Mouse (Mus musculus) stomach, embryonic 14.5 days (tissue): Measurements from ENCODE around the gene Cenpv. TPM values are rescaled to one million over a fixed set of nuclear protein-coding genes. Genes with fewer than 3 reads are reported as not detected.

Source experiments
- ATAC-seq: fragments of 200-750 bp; cut with Nextera tagmentation; 2 replicates; pipeline ENCODE4 v1.8.0; 2017; ENCODE audit warnings: low read depth, moderate TSS enrichment; ENCODE audit not compliant: insufficient number of reproducible peaks, insufficient read depth, low FRiP score
- H3K27ac ChIP-seq: fragments of 300-500 bp; sonication (generic); 2 replicates; pipeline ENCODE4 v1.5.1; 2014; ENCODE audit warnings: mild to moderate bottlenecking, low read length, moderate library complexity, mixed read lengths
- H3K27me3 ChIP-seq: fragments of 300-500 bp; sonication (generic); 2 replicates; pipeline ENCODE4 v1.6.1; 2014; ENCODE audit warnings: low read length, control low read depth, mixed read lengths; ENCODE audit not compliant: control insufficient read depth, insufficient read depth
- H3K36me3 ChIP-seq: fragments of 300-500 bp; sonication (generic); 2 replicates; pipeline ENCODE4 v1.6.1; 2014; ENCODE audit warnings: mild to moderate bottlenecking, control low read depth, low read length, moderate library complexity, mixed read lengths; ENCODE audit not compliant: control insufficient read depth, insufficient read depth
- H3K4me1 ChIP-seq: fragments of 300-500 bp; sonication (generic); 2 replicates; pipeline ENCODE4 v1.6.1; 2014; ENCODE audit warnings: low read length, control low read depth, mixed read lengths; ENCODE audit not compliant: control insufficient read depth, insufficient read depth
- H3K4me2 ChIP-seq: fragments of 300-500 bp; sonication (generic); replicated peaks from 2 replicates; pipeline ENCODE4 v1.6.1; 2014; ENCODE audit warnings: low read depth, low read length, control low read depth
- H3K4me3 ChIP-seq: fragments of 300-500 bp; sonication (generic); 2 replicates; pipeline ENCODE4 v1.5.1; 2014; ENCODE audit warnings: low read depth, low read length, control low read depth
- H3K9ac ChIP-seq: fragments of 300-500 bp; sonication (generic); replicated peaks from 2 replicates; pipeline ENCODE4 v1.6.1; 2014; ENCODE audit warnings: low read depth, mild to moderate bottlenecking, control low read depth, low read length, moderate library complexity, mixed read lengths
- H3K9me3 ChIP-seq: fragments of 300-500 bp; sonication (generic); 2 replicates; pipeline ENCODE4 v1.6.1; 2016; ENCODE audit warnings: low read depth, low read length, control low read depth; ENCODE audit not compliant: control insufficient read depth
- WGBS: fragments of 180-500 bp; shearing (Covaris S2); extraction: QIAGEN DNeasy Blood & Tissue Kit; methylation state at CpG from one replicate; pipeline ENCODE4 v1.1.7; 2014; 5-methylcytosine and 5-hydroxymethylcytosine counted together
- polyA plus RNA-seq: library from polyadenylated mRNA; unstranded; fragments of >200 nt; fragmentation: Nextera tagmentation; extraction: Ambion mirVana; gene quantifications from 2 replicates; pipeline ENCODE4 v1.2.1, GENCODE M21; 2014

Gene Cenpv
- polyA plus RNA-seq, 1 experiment from 2014 or later: 16.2 TPM

- Histone ChIP-seq H3K27ac (peak overlapping the region; percentile 87), H3K9ac (no peak overlapping the region; the same call in 1 of the 2 replicates), H3K4me1 (peaks cover 13% of the 10 kb centered on the region), H3K27me3 (no peaks in the 10 kb centered on the region), H3K36me3 (no peaks in the 10 kb centered on the region), H3K9me3 (no peaks in the 10 kb centered on the region), H3K4me2 (0 out of 2 replicates have a peak overlapping the region, but pooled peaks have one; percentile 7), H3K4me3 (no peak overlapping the region)
- 4% methylated on average over 6 of the region's 6 CpGs for WGBS
- ATAC-seq: peak; percentile 75; the same call in 1 of the 2 replicates
Observed at GRCm38 (mm10) chr11:62494754-62495275, 44.2 kb downstream of the Cenpv start.

GRCm38 (mm10) chr11:62493701-62494100 is 45.4 kb downstream of the Cenpv start:
- 97% methylated on average over 6 of the region's 6 CpGs for WGBS
- H3K27ac ChIP-seq: no peak overlapping the region
- no peaks in the 10 kb centered on the region for H3K9me3 ChIP-seq
- H3K4me3 ChIP-seq: no peak overlapping the region
- no peaks in the 10 kb centered on the region for H3K27me3 ChIP-seq
- H3K4me1 ChIP-seq: peaks cover 13% of the 10 kb centered on the region
- no peak for ATAC-seq
- no peaks in the 10 kb centered on the region for H3K36me3 ChIP-seq
- no peak overlapping the region for H3K4me2 ChIP-seq
- no peak overlapping the region for H3K9ac ChIP-seq

GRCm38 (mm10) chr11:62487540-62488350 is 51.3 kb downstream of the Cenpv start:
- 87% methylated on average over 10 of the region's 10 CpGs for WGBS
- Histone ChIP-seq H3K9me3 (no peaks in the 10 kb centered on the region), H3K27ac (no peak overlapping the region), H3K9ac (no peak overlapping the region), H3K4me1 (no peaks in the 10 kb centered on the region), H3K36me3 (no peaks in the 10 kb centered on the region), H3K4me3 (no peak overlapping the region), H3K27me3 (no peaks in the 10 kb centered on the region), H3K4me2 (no peak overlapping the region)
- ATAC-seq: no peak

- WGBS: 88% methylated on average over 1 of the region's 1 CpGs
- Histone ChIP-seq H3K9ac (no peak overlapping the region), H3K4me3 (no peak overlapping the region), H3K4me2 (no peak overlapping the region), H3K4me1 (no peaks in the 10 kb centered on the region), H3K27ac (no peak overlapping the region), H3K9me3 (no peaks in the 10 kb centered on the region), H3K27me3 (no peaks in the 10 kb centered on the region), H3K36me3 (no peaks in the 10 kb centered on the region)
- no peak for ATAC-seq
Observed at GRCm38 (mm10) chr11:62486949-62487348, 52.1 kb downstream of the Cenpv start.

GRCm38 (mm10) chr11:62479581-62479980 is 59.5 kb downstream of the Cenpv start:
- no peak overlapping the region for H3K9ac ChIP-seq
- no peaks in the 10 kb centered on the region for H3K27me3 ChIP-seq
- H3K4me1 ChIP-seq: no peaks in the 10 kb centered on the region
- H3K9me3 ChIP-seq: no peaks in the 10 kb centered on the region
- no peak overlapping the region for H3K4me2 ChIP-seq
- no peak for ATAC-seq
- WGBS: 83% methylated on average over 5 of the region's 5 CpGs
- H3K36me3 ChIP-seq: no peaks in the 10 kb centered on the region
- no peak overlapping the region for H3K4me3 ChIP-seq
- no peak overlapping the region for H3K27ac ChIP-seq

- Histone ChIP-seq H3K36me3 (no peaks in the 10 kb centered on the region), H3K4me2 (no peak overlapping the region), H3K9me3 (no peaks in the 10 kb centered on the region), H3K4me3 (no peak overlapping the region), H3K9ac (no peak overlapping the region), H3K27me3 (no peaks in the 10 kb centered on the region), H3K27ac (no peak overlapping the region), H3K4me1 (no peaks in the 10 kb centered on the region)
- no peak for ATAC-seq
- 74% methylated on average over 6 of the region's 6 CpGs for WGBS
Observed at GRCm38 (mm10) chr11:62478931-62479330, 60.1 kb downstream of the Cenpv start.

GRCm38 (mm10) chr11:62476156-62476555 is 62.9 kb downstream of the Cenpv start:
- Histone ChIP-seq H3K4me1 (no peaks in the 10 kb centered on the region), H3K9ac (no peak overlapping the region), H3K36me3 (no peaks in the 10 kb centered on the region), H3K27ac (no peak overlapping the region), H3K9me3 (no peaks in the 10 kb centered on the region), H3K4me3 (no peak overlapping the region), H3K27me3 (no peaks in the 10 kb centered on the region), H3K4me2 (no peak overlapping the region)
- 95% methylated on average over 4 of the region's 4 CpGs for WGBS
- no peak for ATAC-seq
